Mouse (Mus musculus) cerebellum, postnatal 4 days (tissue): Measurements from ENCODE around the gene Tmod2.
"Not testable (repeated sequence)": the region's sequence is repeated elsewhere in the genome, so short reads cannot be mapped to it uniquely, and the experiment has no call there.

Experiments
- DNase-seq, 2 experiments: peaks; one replicate each; pipeline ENCODE4 v3.0.0; 2022; ENCODE audit warnings: low spot score in 2 of 2, mixed read lengths in 1 of 2

Tmod2 gene

GRCm38 (mm10) chr9:75553719-75554118, 57.4 kb downstream of the Tmod2 start:
- DNase-seq: no peak

- no peak for DNase-seq
These were observed 59.8 kb downstream of the Tmod2 start for GRCm38 (mm10) chr9:75551342-75551741.

- no peak for DNase-seq
These were observed 62.1 kb downstream of the Tmod2 start for GRCm38 (mm10) chr9:75549010-75549409.

GRCm38 (mm10) chr9:75546885-75547553, 64.1 kb downstream of the Tmod2 start:
- no peak for DNase-seq

GRCm38 (mm10) chr9:75545514-75545913, 65.6 kb downstream of the Tmod2 start:
- no peak for DNase-seq

GRCm38 (mm10) chr9:75541497-75541896, 69.6 kb downstream of the Tmod2 start:
- DNase-seq: no peak

- no peak for DNase-seq
These were observed 74.7 kb downstream of the Tmod2 start for GRCm38 (mm10) chr9:75536422-75536821.

GRCm38 (mm10) chr9:75534431-75534962, 76.6 kb downstream of the Tmod2 start:
- DNase-seq: no peak

GRCm38 (mm10) chr9:75532989-75533388, 78.1 kb downstream of the Tmod2 start:
- not testable (repeated sequence) for DNase-seq

- DNase-seq: no peak
These were observed 78.7 kb downstream of the Tmod2 start for GRCm38 (mm10) chr9:75532461-75532860.

GRCm38 (mm10) chr9:75529358-75529757, 81.8 kb downstream of the Tmod2 start:
- no peak for DNase-seq

GRCm38 (mm10) chr9:75528096-75528495, 83.0 kb downstream of the Tmod2 start:
- DNase-seq: no peak

GRCm38 (mm10) chr9:75527368-75528059, 83.6 kb downstream of the Tmod2 start:
- no peak for DNase-seq

GRCm38 (mm10) chr9:75523646-75524045, 87.5 kb downstream of the Tmod2 start:
- no peak for DNase-seq

- no peak for DNase-seq
These were observed 88.9 kb downstream of the Tmod2 start for GRCm38 (mm10) chr9:75522217-75522616.

GRCm38 (mm10) chr9:75521788-75522187, 89.3 kb downstream of the Tmod2 start:
- peak in 1 of 2 experiments; percentile 33 for DNase-seq

- no peak for DNase-seq
These were observed 90.2 kb downstream of the Tmod2 start for GRCm38 (mm10) chr9:75520940-75521339.

GRCm38 (mm10) chr9:75517751-75518150, 93.4 kb downstream of the Tmod2 start:
- no peak for DNase-seq
